Mouse (Mus musculus): ENCODE data around the gene Smg6.

- no peak for TF ChIP-seq CTCF (IDR thresholded peaks at IDR 0.05; ENCODE audit: control insufficient read depth, insufficient read depth, low read length)
- no peak for TF ChIP-seq POLR2A (IDR thresholded peaks at IDR 0.05; ENCODE audit: borderline replicate concordance, control insufficient read depth, low read depth, low read length)
Observed at GRCm38 (mm10) chr11:75071352-75071751, 145.7 kb downstream of the Smg6 start.
